Mouse (Mus musculus) right cerebral cortex, postnatal 4 days (tissue): Measurements from ENCODE around the gene Zfp663.

ENCODE experiments used
- DNase-seq: peaks from one replicate; pipeline ENCODE4 v3.0.0-alpha.2; 2022

Zfp663 gene

DNA sequence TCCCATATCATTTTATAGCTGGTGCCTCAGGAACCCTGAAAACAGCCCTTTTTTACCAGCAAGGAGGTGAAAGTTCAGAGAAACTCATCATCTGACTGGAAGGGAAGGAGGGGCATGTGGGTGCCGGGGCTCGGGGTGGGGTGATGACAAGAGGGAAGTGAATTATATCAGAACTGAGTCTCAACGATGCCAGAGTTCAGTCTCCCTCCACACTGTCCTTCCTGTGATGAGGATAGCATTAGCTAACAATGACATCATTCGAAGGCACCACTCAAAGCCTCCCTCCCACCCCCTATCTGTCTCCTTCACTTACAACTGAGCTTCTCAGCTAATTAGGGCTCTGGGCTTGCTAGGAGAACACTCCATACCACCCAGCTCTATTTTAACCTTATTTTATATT is 49.0 kb downstream of the Zfp663 start:
- DNase-seq, result no peak

GRCm38 (mm10) chr2:165318941-165319340 is 49.6 kb downstream of the Zfp663 start:
- no peak for DNase-seq

DNA sequence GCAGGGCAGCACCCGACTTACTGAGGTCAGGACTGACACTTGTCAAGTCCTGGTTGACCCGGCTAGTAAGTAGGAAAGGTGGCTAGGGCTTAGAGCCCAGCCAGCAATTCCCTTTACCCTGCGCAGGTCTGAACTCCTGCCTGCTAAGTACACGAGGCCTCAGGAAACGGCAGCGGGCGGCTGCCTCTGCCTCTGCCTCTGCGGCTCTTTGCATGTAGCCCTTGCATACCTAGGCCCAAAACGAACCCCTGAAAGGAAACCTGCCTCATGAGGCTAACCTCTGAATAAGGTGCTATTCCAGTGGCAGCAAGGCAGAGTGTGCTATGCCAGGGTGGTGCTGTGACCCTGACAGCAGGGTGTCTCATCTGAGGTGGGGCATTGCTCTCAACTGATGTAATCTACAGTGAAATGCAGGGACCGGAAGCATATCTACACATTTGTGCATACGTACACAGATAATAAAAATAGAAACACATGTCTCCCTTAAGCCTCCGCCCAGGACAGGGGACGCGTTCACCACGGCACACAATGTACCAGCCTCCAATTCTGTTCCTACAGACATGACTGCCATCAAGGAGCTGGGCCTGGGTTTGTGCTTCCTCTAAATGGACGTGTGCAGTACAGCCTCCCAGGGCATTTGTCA is 50.8 kb downstream of the Zfp663 start:
- DNase-seq, result no peak

- DNase-seq, result peak; percentile 56
These were observed 51.6 kb downstream of the Zfp663 start for GRCm38 (mm10) chr2:165316837-165317473.

GRCm38 (mm10) chr2:165316204-165316603 is 52.3 kb downstream of the Zfp663 start:
- DNase-seq, result no peak

DNA sequence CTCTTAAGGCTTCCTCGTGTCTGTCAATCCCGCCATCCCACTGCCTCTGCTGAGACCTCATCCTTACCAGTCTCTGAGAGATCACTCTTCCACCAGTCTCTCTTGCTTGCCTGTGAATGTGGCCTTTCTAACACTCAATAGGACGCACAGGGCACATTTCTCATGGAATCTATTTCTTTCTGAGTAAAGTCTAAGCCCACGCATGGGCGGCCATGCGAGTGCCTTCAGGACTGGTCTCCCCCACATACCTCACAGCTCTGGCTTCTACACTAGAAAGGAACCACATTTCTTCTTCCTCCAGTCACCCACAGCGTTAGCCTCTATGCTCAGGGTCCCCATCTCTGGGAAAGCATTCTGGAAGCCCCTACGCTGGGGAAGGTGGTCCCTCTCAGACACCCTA is 54.3 kb downstream of the Zfp663 start:
- DNase-seq, result no peak

- no peak for DNase-seq
These were observed 56.1 kb downstream of the Zfp663 start for GRCm38 (mm10) chr2:165312381-165312780.

- DNase-seq, result peak; percentile 59
These were observed 57.0 kb downstream of the Zfp663 start for GRCm38 (mm10) chr2:165311577-165311976.

- DNase-seq, result no peak
These were observed 57.6 kb downstream of the Zfp663 start for GRCm38 (mm10) chr2:165310818-165311425.

- no peak for DNase-seq
These were observed 60.7 kb downstream of the Zfp663 start for GRCm38 (mm10) chr2:165307801-165308200.

DNA sequence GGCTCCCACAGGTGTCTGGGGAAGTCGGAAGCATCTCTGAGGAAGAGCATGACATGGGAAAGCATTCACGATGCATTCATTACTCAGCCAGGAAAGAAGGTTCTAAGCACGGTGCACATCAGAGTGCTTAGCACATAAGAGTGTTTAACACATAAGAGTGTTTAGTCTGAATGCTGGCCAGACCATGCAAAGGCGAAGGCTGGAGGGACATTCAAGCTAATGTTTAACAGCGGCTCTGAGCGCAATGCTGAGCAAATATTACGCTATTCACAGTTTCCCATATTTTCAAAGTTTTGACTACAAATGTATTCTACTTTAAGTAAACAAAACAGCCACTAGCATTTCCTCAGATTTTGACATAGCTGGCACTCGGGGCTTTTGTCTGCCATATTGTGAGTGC is 63.1 kb downstream of the Zfp663 start:
- no peak for DNase-seq

DNA sequence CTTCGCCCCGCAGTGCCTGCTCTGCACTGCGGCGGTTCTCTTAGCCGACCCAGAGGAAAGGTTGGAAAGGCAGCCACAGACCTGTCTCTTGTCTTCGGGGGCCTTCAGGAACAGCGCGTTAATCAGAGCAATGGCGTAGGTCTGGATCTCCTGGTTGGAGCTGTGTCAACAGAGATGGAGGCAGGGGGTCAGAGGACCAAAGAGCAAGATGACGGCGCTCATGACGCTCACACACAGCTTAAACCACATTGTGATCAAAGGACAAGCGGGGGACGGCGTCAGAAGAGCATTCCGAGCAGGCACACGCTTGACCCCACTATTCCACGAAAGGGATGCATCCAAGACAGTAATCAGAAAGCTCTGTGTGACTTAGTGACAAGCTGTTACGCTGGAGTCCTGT is 63.7 kb downstream of the Zfp663 start:
- DNase-seq, result no peak

DNA sequence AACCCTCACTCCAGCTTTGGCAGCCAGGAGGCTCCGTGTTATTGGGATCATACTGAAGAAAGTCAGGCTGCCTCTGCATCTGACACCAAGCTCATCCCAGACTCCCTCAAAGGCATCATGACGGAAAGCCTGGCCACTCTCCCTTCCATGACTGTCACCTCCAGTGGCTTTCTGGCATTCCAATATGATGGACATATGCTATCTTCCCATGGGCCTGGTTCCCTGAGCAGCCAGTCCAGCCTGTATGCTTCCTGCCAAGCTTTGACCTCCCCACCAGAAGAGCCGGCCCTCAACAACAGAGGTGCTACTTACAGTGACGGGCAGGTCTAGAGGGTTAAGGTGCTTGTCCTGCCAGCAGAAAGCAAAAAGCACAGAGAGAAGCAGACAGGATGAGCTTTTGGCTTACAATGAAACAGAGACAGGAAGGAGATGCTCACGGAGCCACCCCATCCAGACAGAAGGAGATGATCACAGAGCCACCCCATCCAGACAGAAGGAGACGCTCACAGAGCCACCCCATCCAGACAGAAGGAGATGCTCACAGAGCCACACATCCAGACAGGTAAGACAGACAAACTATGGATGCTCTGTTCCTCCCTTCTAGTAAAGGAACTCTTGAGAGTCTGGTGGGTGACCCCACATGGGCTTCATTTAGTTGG is 65.0 kb downstream of the Zfp663 start:
- DNase-seq, result no peak

DNA sequence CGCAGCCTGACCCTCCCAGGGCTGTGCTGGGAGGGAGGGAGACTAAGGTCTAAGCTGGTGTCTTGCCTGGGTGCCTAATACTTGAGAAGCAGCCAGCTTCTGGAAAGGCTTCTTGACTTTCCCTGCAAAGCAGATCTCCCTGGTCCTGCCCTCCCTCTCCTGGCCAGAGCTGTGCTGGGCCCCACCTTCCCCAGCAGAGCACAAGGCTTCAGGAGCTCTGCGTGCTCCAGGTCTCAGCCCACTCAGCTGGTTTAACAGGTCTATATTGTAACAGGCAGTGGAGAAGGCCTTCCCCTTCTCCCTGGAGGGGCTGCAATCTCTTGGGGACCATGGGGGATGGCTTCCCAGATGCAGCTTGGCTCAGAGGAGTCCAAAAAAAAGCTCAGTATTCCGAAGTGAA is 67.1 kb downstream of the Zfp663 start:
- DNase-seq, result no peak
